Mouse (Mus musculus) limb, embryonic 12.5 days (tissue): Measurements from ENCODE around the gene Skida1. TPM values are rescaled to one million over a fixed set of nuclear protein-coding genes. Genes with fewer than 3 reads are reported as not detected.

Experiments used
- ATAC-seq: fragments of 200-750 bp; cut with Nextera tagmentation; 2 replicates; pipeline ENCODE4 v1.8.0; 2017; ENCODE audit warnings: low read depth, moderate TSS enrichment; ENCODE audit not compliant: insufficient number of reproducible peaks, insufficient read depth, low FRiP score, low TSS enrichment
- H3K27ac ChIP-seq: fragments of 300-500 bp; sonication (generic); 2 replicates; pipeline ENCODE4 v1.5.1; 2016; ENCODE audit warnings: mild to moderate bottlenecking, moderate library complexity
- H3K27me3 ChIP-seq: fragments of 300-500 bp; sonication (generic); 2 replicates; pipeline ENCODE4 v1.6.1; 2016; ENCODE audit warnings: mild to moderate bottlenecking, moderate library complexity
- H3K36me3 ChIP-seq: fragments of 300-500 bp; sonication (generic); 2 replicates; pipeline ENCODE4 v1.6.1; 2016; ENCODE audit warnings: mild to moderate bottlenecking, moderate library complexity
- H3K4me1 ChIP-seq: fragments of 300-500 bp; sonication (generic); replicated peaks from 2 replicates; pipeline ENCODE4 v1.6.1; 2016
- H3K4me2 ChIP-seq: fragments of 300-500 bp; sonication (generic); 2 replicates; pipeline ENCODE4 v1.6.1; 2016; ENCODE audit warnings: mild to moderate bottlenecking, moderate library complexity
- H3K4me3 ChIP-seq: fragments of 300-500 bp; sonication (generic); replicated peaks from 2 replicates; pipeline ENCODE4 v1.5.1; 2016; ENCODE audit warnings: mild to moderate bottlenecking
- H3K9ac ChIP-seq: fragments of 300-500 bp; sonication (generic); replicated peaks from 2 replicates; pipeline ENCODE4 v1.6.1; 2016; ENCODE audit warnings: mild to moderate bottlenecking, moderate library complexity
- H3K9me3 ChIP-seq: fragments of 300-500 bp; sonication (generic); 2 replicates; pipeline ENCODE4 v1.6.1; 2016; ENCODE audit warnings: mild to moderate bottlenecking, moderate library complexity
- WGBS: fragments of 180-500 bp; shearing (Covaris S2); methylation state at CpG from one replicate; pipeline ENCODE4 v1.1.7; 2016; 5-methylcytosine and 5-hydroxymethylcytosine counted together
- microRNA-seq: library from miRNA; unstranded; fragments of <30 nt; microRNA quantifications from one replicate; pipeline ENCODE4, GENCODE M21; 2017
- polyA plus RNA-seq: library from polyadenylated mRNA; unstranded; fragments of >200 nt; fragmentation: Nextera tagmentation; extraction: Ambion mirVana; gene quantifications from 2 replicates; pipeline ENCODE4 v1.2.1, GENCODE M21; 2016

Skida1 gene
- polyA plus RNA-seq, 1 experiment from 2014 or later, result 14.0 TPM

DNA sequence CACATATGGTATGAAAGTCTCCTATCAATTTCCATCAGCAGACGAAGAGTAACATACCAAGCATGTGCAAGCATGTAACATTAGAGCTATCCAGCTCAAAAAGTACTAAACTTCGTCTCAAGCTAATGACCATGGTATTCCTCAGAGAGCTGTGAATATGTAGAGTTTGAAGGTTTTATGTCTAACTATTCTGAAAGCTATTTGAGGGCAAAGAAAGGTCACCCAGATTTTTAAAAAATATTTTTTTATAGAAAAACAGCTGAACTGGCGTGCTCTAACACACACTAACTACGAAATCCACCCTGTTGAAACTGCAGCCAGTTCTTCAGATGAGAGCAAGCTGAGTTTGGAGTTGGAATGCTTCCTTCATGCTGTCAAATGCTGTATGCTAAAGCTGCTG is 44.6 kb downstream of the Skida1 start:
- Histone ChIP-seq H3K4me2 (no peak overlapping the region), H3K4me1 (peaks cover 7% of the 10 kb centered on the region), H3K36me3 (no peaks in the 10 kb centered on the region), H3K4me3 (no peak overlapping the region), H3K27ac (no peak overlapping the region), H3K9me3 (no peaks in the 10 kb centered on the region), H3K9ac (no peak overlapping the region), H3K27me3 (no peaks in the 10 kb centered on the region; the same call in 1 of the 2 replicates)
- ATAC-seq, result peak; percentile 63; the same call in 1 of the 2 replicates
- 48% methylated on average over 4 of the region's 4 CpGs for WGBS

DNA sequence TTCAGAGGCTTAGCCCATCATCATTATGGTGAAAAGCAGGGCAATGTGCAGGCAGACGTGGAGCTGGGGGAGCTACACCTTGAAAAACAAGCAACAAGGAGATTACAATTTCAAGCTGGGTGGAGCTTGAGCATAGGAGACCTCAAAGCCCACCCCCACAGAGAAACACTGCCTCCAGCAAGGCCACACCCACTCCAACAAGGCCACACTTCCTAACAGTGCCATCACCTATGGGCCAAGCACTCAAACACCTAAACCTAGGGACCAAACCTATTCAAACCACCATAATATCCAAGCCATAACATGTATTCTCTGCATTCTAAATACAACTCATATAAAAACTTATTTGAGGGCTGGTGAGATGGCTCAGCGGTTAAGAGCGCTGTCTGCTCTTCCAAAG is 46.5 kb downstream of the Skida1 start:
- ATAC-seq, result no peak
- 97% methylated on average over 3 of the region's 3 CpGs for WGBS

DNA sequence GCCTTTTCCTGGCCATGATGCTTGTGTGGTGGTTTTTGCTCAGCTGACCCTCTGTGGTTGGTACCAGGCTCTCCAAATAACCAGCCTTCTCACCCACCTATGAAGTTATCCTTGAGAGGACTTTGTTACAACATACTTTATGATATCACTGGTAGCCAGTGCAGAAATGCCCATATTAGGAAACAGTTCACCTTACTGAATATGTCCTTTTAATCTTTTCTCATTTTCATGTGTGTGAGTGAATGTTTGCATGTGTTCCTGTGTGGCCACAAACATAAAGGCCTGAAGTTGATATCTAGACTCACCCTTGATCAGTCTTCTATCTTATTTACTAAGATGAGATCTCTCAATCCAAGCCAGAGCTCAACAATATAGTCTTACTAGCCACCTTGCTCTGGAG is 52.0 kb downstream of the Skida1 start, which contains the start of gene H2al2a:
Gene H2al2a, minus strand, starts transcription at position 101 of the 400 bp plus-strand sequence.
- no peaks in the 10 kb centered on the region for H3K9me3 ChIP-seq
- no peak within 1 kb of the TSS for H3K4me2 ChIP-seq
- no peak within 1 kb of the TSS for H3K4me3 ChIP-seq
- no peak within 1 kb of the TSS for H3K27ac ChIP-seq
- H3K27me3 ChIP-seq, result no peaks in the 10 kb centered on the region; the same call in 1 of the 2 replicates
- H3K36me3 ChIP-seq, result no peaks in the 10 kb centered on the region
- H3K4me1 ChIP-seq, result no peaks in the 10 kb centered on the region
- no peak within 1 kb of the TSS for H3K9ac ChIP-seq
- ATAC-seq, result no peak

More for the DNA sequence above, 46.5 kb downstream of the Skida1 start:
- no peaks in the 10 kb centered on the region for H3K9me3 ChIP-seq
- H3K4me1 ChIP-seq, result peaks cover 7% of the 10 kb centered on the region
- no peaks in the 10 kb centered on the region; the same call in 1 of the 2 replicates for H3K27me3 ChIP-seq
- H3K27ac ChIP-seq, result no peak overlapping the region
- no peaks in the 10 kb centered on the region for H3K36me3 ChIP-seq
- H3K4me3 ChIP-seq, result no peak overlapping the region
- no peak overlapping the region for H3K9ac ChIP-seq
- no peak overlapping the region for H3K4me2 ChIP-seq

Small RNA genes lying within 50 kb of the gene (microRNA-seq; reads per million reads assigned to microRNA genes)
- 20.0 reads per million, percentile 33 among the genes with 10 or more reads in this experiment for gene Mir7655

Other genes with a start within 250 kb of the Skida1 start
- gene H2al2a, start 52.1 kb downstream of the Skida1 start, polyA plus RNA-seq, result not detected in 2 replicates
- 19.9 and 20.3 TPM in 2 replicates for gene A930004D18Rik, start 11.3 kb downstream of the Skida1 start, polyA plus RNA-seq
- gene Mllt10, start 6.2 kb upstream of the Skida1 start, polyA plus RNA-seq, result 67.7 and 77.6 TPM in 2 replicates